Mouse (Mus musculus): Measurements from ENCODE around the gene Ost4.
A peak's percentile ranks its signal among the peaks of the same experiment; 100 is the strongest.

The Ost4 gene

DNA sequence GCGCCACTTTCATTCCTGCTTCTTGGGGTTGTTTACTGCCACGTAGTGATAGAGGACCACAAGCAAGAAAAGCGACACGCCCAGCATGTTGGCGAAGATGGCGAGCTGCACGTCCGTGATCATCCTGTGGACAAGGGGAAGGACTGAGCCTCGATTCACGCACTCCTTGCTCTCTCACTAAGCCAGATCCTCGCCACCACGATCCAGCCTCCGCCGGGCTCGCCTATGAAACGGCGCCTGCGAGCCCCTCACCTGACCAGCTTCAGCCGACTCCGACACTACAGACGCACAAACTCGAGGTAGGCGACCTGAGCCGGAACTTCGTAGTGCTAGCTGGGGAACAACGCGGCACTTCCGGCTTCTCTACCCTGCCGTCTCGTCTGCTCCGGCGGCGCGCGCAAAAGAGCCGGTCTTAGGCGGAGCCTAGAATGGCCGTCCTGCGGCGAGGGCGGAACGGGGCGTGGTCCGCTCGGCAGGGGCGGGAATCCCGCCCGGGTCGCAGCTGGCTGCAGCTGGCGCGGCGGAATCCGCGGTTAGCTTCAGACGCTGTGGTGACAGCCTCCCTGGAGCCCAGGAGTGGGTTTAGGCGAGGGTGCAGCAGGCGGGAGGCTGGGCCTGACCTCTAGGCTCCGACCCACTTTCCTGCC lies at the start of gene Ost4:
Gene Ost4 (minus strand): TSS at position 376 of the 647 bp plus-strand sequence.
- DNase-seq: peak; percentile 95

DNA sequence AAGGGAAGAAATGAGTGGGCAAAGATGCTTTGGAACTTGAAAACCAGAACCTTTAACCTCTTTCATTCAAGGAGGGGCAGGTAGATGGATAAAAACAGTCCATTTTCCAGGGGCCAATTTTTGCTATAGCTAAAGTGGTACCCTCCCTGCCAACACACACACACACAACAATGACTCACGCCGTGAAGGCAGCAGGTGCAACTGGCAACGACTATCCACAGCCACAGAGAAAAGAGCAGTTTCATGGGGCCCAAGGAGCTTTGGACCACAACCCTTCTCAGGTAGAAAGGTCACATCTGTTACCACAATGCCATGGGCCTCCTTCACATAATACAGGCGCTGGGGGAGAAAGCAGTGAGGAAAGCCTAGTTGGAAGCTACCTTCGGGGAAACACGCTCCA lies 48.2 kb upstream of the Ost4 start:
- no peak for DNase-seq

DNA sequence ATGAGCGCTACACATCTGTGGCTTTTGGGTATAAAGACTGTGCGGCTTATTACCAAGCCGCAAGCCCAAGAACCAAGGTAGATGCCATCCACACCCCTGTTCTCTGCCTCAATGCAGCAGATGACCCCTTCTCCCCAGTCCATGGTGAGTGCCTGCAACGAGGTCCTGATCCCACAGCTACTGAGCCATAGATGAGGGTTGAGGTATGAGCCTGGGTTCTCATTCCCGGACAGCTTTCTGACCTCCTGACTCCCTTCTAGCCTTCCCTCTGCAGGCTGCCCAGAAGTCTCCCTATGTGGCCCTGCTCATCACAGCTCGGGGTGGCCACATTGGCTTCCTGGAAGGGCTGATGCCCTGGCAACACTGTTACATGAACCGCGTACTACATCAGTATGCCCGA lies 47.0 kb upstream of the Ost4 start:
- no peak for DNase-seq

DNA sequence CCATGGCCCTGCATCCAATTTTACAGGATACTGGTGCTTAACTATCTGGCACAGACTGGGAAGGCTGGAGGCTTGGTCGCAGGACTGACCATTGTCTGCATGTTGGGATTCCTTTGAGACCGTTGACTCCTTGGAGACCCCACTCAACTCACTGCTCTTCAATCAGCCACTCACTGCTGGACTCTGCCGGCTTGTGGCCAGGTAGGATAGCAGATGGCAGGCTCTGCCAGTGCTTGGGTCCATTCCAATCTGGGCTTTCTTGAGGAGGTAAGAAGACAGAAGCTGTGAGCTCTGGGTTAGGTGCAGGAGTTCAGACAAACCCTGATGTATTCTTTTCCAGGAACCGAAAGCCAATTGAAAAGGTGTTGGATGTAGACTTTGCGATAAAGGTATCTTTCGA lies 46.5 kb upstream of the Ost4 start:
- DNase-seq: no peak

DNA sequence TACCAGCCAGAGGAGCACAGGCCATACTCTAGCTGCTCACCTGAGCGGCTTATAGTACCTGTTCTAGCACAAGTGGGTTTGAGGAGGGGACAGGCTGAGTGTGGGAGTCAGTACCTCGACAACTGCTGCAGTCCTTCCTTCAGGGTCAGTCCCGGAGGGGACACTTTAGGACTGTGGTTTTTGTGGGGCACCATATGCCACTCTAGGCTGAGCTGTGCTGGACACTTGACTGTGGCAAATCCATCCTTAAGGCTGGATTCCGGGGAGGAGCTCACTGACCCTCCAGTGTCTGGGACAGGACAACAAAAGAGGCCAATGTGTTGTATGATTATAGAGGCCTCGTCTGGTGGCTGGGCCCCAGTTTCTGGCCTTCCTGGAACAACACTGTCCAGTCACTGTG lies 45.0 kb upstream of the Ost4 start:
- DNase-seq: no peak

DNA sequence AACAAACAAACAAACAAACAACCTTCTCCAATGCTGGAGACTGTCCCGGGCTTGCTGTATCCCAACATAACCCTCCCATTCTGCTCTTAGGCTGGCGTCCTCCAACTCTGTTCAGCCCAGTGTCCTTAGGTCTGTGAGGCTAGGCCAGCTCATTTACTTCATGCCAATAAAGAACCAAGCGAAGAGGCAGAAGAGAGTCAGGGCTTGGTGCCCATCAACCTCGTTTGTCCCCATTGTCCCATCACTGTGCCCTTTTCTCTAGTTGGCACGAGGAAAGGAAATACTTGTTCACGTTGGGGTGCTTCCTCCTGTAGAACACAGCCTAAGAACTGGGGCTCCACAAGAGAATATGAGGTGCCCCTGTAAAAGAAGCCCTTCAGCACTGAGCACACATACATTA lies 44.1 kb upstream of the Ost4 start:
- DNase-seq: no peak

DNA sequence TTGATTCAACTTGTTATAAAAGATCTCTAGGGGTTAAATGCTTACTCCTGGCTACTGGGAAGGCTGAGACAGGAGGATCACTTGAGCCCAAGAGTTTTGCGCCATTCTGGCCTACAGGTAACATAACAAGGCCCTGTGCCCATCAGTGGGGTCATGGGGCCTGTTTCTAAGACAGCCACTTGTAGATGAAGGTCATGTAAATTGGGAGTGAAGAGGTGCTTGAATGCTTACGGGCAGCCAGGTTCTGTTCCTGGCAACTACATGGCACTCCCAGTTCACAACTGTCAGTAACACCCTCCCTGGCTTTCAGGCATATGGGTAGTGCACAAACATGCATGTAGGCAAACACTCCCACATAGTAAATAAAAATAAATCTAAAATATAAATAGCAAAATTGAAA lies 43.3 kb upstream of the Ost4 start:
- DNase-seq: no peak

DNA sequence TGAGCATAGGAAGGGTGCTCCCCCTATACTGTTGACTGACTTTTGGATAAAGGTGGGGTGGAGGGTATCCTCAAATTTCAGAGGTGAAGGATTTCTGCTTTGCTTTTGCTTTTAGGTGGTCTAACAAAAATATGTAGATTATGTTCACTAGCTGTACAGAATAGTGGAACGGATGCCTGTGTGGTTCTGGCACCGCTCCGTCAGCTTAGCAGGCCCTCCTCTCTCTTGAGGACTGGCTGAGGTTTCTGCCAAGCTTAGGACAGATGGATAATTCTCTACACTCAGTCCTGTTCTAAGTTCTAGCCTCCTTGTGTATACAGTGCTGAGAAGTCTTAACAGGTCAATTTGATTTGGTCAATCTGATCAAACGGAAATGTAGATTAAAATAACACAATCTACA lies 42.9 kb upstream of the Ost4 start:
- DNase-seq: no peak

DNA sequence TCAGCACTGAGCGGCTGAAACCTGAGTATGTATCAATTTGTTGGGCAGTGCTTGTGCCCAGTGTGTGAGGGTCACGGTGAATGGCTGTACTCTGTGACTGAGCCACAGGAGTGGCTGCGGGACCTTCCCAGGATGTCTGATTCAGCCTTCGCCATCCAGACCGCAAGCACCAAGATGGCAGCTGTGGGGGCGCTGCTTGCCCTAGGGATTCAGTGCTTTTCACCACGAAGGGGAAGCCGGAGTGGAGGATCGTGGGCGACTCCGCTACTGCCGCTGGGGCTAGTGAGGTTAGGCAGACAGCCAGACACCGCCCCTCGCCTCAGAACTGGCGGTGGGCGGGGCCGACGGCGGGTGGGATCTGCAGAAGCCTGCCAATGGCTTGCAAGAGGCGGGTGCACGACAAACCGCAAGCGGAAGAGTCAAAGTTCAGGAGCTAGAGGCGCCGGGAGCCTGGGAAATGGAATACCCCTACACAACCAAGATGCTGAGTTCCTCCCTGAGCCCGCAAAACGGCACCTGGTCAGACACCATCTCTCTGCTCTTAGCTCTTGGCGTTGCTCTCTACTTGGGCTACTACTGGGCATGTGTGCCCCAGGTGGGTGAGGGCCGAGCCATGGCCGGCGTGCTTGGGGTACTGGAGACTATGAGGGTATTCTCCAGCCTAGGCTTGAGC lies 42.2 kb upstream of the Ost4 start:
- DNase-seq: peak; percentile 95

DNA sequence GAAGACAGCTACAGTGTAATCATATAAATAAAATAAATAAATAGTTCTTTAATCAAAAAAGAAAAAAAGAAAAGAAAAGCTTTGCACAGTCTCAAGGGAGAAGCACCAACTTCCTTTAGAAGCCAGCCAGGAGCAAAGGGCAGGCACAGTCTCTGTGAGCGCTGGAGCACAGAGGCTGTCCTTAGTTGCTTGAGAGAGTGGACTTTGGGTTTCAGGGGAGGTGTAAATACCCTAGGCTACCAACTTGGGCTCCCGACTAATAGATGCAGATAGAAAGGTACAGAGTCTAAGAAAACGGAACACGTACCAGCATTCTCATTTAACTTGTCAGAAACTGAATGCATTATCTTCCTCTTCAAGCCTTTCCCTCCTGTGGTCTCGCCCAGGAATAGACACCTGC lies 41.0 kb upstream of the Ost4 start:
- DNase-seq: no peak

DNA sequence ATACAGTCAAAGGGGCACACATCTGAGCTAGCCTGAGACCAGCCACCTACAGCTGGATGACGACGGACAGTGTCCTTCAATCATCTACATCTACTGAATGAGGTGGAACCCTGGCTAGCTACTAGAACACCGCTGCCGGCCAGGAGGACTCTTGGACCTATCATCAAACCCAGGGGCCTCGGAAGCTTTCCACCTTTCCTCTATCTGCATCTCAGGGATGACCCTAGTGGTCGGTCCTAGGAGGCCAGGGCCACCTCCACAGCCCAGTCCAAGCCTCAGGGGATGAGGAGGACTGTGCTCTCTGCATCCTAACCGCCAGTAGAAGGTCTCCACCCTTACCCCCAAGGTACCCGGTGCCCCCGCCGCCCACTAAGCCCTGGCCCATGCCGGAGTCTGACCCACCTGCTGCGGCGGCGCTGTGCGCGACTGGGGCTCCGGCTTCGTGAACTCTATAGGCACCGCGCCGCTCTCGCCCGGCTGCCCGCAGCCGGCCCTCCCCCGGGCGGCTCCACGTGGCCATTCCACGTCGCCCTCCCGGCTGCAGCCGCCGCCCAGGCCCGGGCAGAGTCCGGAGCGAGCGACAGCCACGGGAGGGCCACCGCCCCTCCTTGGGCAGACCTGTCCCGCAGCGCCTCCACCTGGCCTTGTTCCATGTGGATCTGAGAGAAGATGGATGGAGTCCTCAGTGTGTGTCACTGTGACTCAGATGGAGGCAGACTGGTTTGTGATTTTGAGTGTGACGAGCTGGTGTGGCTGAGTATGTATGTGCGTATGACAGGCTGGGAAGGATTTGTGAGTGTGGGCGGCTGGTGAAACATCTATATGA lies 37.6 kb upstream of the Ost4 start, which contains the start of gene Cgref1:
Gene Cgref1 (minus strand): TSS at position 636 of the 826 bp plus-strand sequence.
- peak; percentile 70 for DNase-seq

DNA sequence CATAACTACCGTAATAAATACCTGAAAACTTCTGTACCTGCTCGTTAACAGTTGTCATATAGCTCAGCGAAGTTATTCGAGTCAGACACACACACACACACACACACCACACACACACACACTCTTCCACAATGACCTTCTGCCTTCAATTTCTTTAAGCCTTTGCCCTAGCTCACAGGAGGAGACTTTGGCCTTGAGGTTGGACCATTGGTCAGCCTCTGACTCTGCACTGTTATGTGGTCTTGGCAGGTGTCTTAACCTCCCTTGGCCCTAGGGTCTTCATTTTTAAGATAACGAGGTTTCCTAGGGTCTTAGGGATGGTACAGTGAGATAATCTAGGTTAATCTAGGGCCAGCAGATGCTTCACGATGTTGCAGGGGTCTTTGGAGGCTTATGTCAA lies 36.8 kb upstream of the Ost4 start:
- DNase-seq: no peak

DNA sequence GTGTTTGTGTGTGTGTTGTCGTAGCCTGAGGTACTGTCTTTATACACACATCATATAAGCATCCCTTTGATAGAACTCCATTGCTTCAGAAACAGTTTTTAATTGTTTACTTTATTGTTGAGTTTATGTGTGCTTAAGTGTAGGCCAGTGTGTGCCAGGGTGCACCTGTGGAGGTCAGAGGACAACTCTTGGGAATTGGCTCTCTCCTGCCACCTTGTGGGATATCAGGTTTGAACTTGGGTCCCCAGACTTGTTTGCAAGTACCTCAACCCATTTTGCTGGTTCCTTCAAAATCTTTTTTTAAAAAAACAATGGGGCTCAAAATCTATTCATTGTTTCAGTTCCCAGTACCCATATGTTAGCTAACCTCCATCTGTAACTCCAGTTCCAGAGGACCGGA lies 35.4 kb upstream of the Ost4 start:
- DNase-seq: no peak

DNA sequence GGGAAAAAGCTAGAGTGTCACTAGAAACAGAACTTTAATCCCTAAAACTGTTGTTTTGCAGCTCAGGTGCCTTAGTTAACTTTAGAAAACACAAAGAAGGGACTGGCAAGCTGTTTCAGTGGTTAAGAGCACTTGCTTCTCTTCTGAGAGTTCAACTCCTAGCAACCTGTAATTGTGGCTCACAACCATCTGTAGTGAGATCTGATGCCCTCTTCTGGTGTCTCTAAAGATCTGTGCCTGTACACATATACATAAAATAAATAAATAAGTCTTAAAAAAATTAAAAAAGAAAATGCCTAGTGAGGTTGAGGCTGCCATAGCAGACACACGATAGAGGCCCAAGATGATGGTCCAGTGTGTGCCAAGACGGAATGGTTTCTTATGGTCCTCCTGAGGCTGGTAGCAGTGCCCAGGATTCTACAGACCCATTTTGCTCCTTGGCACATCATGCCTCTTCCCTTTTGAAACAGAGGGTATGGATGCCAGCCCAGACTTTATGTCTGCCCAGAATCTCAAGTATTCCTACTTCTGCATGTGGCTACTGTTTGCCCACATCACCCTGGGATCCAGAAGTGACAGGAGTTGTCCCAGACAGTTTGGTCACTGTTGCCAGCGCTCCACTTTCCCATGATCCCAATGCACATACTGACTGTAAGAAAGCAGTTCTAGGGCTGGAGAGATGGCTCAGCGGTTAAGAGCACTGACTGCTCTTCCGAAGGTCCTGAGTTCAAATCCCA lies 27.3 kb upstream of the Ost4 start:
- DNase-seq: no peak

DNA sequence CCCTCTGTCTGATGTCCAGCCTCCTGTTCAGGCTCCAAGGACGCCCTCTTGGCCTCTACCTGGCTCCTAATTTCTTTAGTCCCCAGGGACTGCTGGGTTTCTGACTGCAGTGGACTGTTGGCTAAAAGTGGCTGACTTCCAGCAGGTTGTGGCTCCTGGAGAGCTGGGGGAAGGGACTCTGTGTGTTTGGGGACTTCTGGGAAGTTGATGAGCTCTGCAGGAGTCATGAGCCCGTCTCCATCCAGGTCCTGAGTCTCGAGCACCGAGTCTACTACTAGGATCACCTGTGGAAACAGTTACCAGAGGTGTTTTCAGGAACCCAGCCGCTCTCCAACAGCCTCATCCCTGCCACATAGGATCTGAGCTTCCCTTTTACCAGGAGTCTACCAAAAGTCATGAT lies 26.1 kb upstream of the Ost4 start:
- DNase-seq: no peak

DNA sequence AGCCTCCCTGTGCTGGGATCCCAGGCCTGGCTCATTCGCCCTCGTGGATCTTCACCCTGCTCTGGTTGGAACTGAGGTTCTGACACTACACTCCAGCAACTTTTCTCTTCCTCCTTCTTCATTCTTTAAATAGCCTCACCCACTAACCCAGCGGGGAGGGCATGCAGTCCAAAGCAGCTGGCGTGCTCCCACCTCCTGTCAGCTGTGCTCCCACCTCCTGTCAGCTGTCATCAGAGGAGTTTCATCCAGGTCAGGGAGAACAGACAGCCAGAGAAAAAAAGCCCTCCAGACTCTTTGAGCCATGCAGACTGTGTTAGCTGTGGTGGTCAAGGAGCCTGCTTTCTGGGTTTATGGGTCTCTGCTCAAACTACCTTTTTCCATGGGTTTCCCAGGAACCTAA lies 23.8 kb upstream of the Ost4 start:
- DNase-seq: no peak

DNA sequence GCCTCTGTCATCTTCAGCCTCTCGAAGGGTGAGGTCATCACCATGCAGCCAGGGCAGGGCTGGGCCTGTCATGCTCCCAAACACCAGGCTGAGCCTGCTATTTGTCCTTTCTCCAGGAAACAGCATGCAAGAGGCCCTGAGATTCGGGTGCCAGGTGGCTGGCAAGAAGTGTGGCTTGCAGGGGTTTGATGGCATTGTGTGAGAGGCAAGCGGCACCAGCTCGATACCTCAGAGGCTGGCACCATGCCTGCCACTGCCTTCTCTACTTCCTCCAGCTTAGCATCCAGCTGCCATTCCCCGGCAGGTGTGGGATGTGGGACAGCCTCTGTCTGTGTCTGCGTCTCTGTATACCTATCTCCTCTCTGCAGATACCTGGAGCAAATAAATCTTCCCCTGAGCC lies 23.3 kb upstream of the Ost4 start:
- no peak for DNase-seq

DNA sequence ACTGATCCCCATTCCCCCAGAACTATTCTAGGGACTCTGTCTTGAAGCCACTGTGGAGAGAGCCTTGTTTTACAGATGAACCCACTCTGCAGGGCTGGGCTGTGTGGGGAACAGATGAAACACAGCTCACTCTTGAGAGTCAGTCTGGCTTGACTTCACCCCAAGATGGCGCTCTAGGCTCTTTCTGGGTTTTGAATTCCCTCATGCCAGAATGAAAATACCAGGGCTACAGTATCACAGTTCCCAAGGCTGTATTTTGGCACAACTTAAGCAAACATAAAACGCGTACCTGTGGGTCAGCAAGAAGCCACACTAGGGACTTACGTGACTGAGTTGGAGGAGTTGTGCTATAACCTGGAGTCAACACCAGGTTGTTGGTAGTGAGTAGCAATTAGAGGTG lies 22.5 kb upstream of the Ost4 start:
- DNase-seq: peak; percentile 66

DNA sequence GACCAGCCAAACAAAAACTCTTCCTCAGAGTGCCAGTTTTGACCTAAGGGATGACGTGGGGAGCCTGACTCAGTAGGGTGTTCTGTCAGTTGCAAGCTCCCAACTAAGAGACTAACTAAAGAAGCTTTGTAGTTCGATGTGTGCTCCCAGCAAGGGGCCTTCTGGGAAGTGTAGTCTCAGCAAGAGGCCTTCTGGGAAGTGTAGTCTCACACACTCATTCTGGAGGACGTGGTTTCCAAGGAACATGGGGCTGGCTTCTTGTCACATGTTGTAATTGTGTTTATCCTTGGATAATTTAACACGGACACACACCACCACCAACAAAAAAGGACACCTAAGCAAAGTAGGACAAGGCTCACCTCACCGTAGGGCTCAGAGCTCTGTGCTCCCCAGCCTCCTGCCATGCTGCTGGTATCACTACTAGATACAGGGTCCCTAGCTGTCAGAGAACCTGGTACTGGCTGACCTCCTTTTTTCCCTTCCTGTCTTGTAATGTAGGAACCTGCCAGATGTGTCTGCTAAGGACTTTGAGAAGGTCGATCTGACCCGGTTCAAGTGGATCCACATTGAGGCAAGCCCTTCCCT lies 20.4 kb upstream of the Ost4 start:
- DNase-seq: peak; percentile 67

DNA sequence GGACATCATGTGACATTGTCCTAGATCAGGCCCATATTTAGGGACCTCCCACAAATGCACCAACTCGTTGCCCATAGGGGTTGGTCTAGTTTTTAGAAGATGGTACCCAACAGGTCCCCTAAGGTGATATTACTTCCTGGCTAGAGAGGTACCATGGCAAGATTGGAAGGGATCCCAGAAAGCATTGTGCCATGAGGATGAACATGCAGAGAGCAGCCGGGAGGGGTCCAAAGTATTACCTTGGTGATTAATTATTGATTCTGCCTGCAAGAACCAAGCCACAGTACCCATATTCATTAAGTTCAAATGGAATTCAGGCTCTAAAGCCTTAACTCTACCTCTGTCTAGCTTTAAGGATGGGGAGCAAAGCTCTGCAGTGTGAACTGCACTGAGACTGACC lies 18.5 kb upstream of the Ost4 start:
- no peak for DNase-seq

DNA sequence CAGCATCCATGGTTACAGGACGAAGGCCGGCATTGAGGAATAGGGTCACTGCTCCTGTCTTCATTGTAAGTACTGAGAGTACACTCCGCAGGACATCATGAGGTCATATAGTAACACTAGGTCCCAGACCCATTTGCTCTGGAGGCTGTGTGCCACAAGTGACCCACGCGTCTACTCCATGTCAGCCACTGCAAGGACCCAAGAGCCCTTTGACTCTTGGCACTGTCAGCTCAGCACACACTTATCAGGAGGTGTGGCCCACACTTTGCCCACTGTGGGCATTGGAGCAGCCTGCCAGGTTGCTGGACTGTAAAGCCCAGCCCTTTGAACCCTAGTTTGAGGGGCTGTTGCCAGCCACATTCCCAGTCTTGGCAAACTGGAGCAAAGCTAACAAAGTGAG lies 17.6 kb upstream of the Ost4 start:
- no peak for DNase-seq

DNA sequence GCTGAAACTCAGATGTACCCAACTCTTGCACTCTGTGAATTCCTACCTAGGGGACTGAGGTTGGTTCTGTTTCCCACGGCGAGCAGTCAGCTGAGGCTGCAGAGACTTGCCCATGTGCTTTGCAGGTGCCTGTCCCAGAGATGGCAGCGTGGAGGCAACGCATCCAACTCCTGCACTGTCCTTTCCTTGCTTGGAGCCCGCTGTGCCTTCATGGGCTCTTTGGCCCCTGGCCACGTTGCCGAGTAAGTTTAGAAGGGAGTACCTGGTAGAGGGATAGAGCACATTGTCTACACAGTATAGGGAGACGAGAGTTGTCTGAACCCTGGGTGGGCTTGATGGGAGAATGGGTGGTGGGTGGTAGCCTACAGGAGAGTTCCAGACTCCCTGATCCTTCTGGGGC lies 17.0 kb upstream of the Ost4 start:
- DNase-seq: no peak

DNA sequence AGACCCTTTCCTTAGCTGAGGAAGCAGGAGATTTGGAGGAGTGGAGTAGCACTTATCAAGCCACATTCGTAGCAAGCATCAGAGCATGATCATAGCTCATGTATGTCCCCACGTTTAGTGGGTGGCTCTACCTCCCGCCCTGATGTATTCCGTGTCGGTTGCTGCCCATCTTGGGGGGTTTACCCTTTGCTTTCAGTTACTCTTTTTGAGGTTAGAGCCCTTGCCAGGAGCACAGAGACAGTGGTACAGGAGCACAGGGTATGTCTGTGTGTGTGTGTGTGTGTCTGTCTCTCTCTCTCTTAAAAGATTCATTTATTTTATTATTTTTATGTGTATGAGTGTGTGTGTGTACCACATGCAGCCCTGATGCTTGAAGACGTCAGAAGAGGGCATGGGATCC lies 15.5 kb upstream of the Ost4 start:
- DNase-seq: no peak

All from layer of hippocampus, adult 9-11 months (tissue).